10 mouse cellular contexts compared by ENCODE assay signal in genomic region chr13:101753639-101754038, GRCm38 (mm10). TPM values are rescaled to one million over a fixed set of nuclear protein-coding genes. Genes with fewer than 3 reads are reported as not detected.
A peak's percentile ranks its signal among the peaks of the same experiment; 100 is the strongest.
DNase-seq lines count a peak whose midpoint lies in the region; ATAC-seq and TF ChIP-seq lines count a peak whose summit lies in the region.
"Had no signal": no experiment of that assay in that cellular context is flagged by ENCODE, and none has a peak within 500 bp of the region (broad histone marks: within the 10 kb centered on the region; RNA-seq: fewer than 3 reads in every experiment).

No protein-coding gene starts in this region.

- H3K9me3 ChIP-seq in kidney, embryonic 14.5 days (ENCODE audit: control insufficient read depth, low read length): no peaks in the 10 kb centered on the region
- H3K9me3 ChIP-seq in intestine, embryonic 14.5 days (ENCODE audit: control insufficient read depth, low read length): no peaks in the 10 kb centered on the region
- no peaks in the 10 kb centered on the region for H3K9me3 ChIP-seq in liver, embryonic 14.5 days (ENCODE audit: control insufficient read depth, low read length)
- H3K9me3 ChIP-seq in midbrain, embryonic 15.5 days: no peaks in the 10 kb centered on the region
- H3K9me3 ChIP-seq: limb, embryonic 10.5 days had no signal

- H3ac ChIP-seq in myocyte (ENCODE audit: control insufficient read depth, insufficient read length): no peak overlapping the region

- H3K36me3 ChIP-seq in kidney, embryonic 14.5 days (ENCODE audit: control insufficient read depth, insufficient read depth, low read length): peaks cover 20% of the 10 kb centered on the region; the same call in 1 of the 2 replicates
- H3K36me3 ChIP-seq in intestine, embryonic 14.5 days (ENCODE audit: control insufficient read depth, insufficient read depth, low read length): peaks cover 29% of the 10 kb centered on the region
- H3K36me3 ChIP-seq in liver, embryonic 14.5 days (replicated peaks; ENCODE audit: control insufficient read depth, insufficient read depth, low read depth): peaks cover 8% of the 10 kb centered on the region
- peaks cover 29% of the 10 kb centered on the region for H3K36me3 ChIP-seq in myocyte (ENCODE audit: control insufficient read depth, insufficient read depth)
- peaks cover 10% of the 10 kb centered on the region; the same call in 1 of the 2 replicates for H3K36me3 ChIP-seq in midbrain, embryonic 15.5 days (replicated peaks)

- peaks cover 97% of the 10 kb centered on the region for H3K79me2 ChIP-seq in myocyte (ENCODE audit: control insufficient read depth, insufficient read depth)

- H3K27me3 ChIP-seq in kidney, embryonic 14.5 days (ENCODE audit: control insufficient read depth, insufficient read depth, low read length): no peaks in the 10 kb centered on the region
- H3K27me3 ChIP-seq in intestine, embryonic 14.5 days (replicated peaks; ENCODE audit: control insufficient read depth, insufficient read depth, low read length): no peaks in the 10 kb centered on the region
- no peaks in the 10 kb centered on the region for H3K27me3 ChIP-seq in liver, embryonic 14.5 days (ENCODE audit: control insufficient read depth, insufficient read depth, low read length)
- H3K27me3 ChIP-seq in myocyte (ENCODE audit: control insufficient read depth, insufficient read depth, insufficient read length): no peaks in the 10 kb centered on the region
- no peaks in the 10 kb centered on the region for H3K27me3 ChIP-seq in midbrain, embryonic 15.5 days (replicated peaks)

- no peak overlapping the region for H3K4me3 ChIP-seq in kidney, embryonic 14.5 days (ENCODE audit: low read length)
- H3K4me3 ChIP-seq in intestine, embryonic 14.5 days (ENCODE audit: low read depth, low read length): no peak overlapping the region
- H3K4me3 ChIP-seq in liver, embryonic 14.5 days (ENCODE audit: insufficient read depth in 1 of 2, low read depth in 2 of 2, low read length in 2 of 2): no peak overlapping the region
- H3K4me3 ChIP-seq in myocyte: no peak overlapping the region
- no peak overlapping the region for H3K4me3 ChIP-seq in midbrain, embryonic 15.5 days
- H3K4me3 ChIP-seq: limb, embryonic 10.5 days had no signal

- no peak for TF ChIP-seq POLR2A in myocyte (IDR thresholded peaks at IDR 0.05; ENCODE audit: insufficient read length, low read depth)

- TF ChIP-seq EP300 in liver, embryonic 14.5 days (IDR thresholded peaks at IDR 0.05; ENCODE audit: low read depth): peak; percentile 45; the same call in 1 of the 2 replicates

- no peak overlapping the region for H3K4me2 ChIP-seq in kidney, embryonic 14.5 days (replicated peaks; ENCODE audit: low read depth, low read length)
- H3K4me2 ChIP-seq in intestine, embryonic 14.5 days (ENCODE audit: low read length): no peak overlapping the region
- H3K4me2 ChIP-seq in liver, embryonic 14.5 days (ENCODE audit: low read depth): no peak overlapping the region
- H3K4me2 ChIP-seq in myocyte (ENCODE audit: low read depth): peak overlapping the region; percentile 8
- H3K4me2 ChIP-seq in midbrain, embryonic 15.5 days: no peak overlapping the region

- DNase-seq in kidney, adult 9 months: no peak
- DNase-seq in intestine, embryonic 14.5 days (ENCODE audit: low spot score): peak; percentile 66
- DNase-seq in liver, embryonic 14.5 days (ENCODE audit: low read depth in 3 of 3, low spot score in 3 of 3): no peak
- DNase-seq: thymus, adult 2 months had no signal

- WGBS in kidney, embryonic 14.5 days: 57% methylated on average over 6 of the region's 6 CpGs
- WGBS in intestine, embryonic 14.5 days: 60% methylated on average over 6 of the region's 6 CpGs
- WGBS in liver, embryonic 14.5 days (ENCODE audit: insufficient replicate concordance): 53% methylated on average over 6 of the region's 6 CpGs
- WGBS in midbrain, embryonic 15.5 days: 76% methylated on average over 6 of the region's 6 CpGs

- H3K27ac ChIP-seq in kidney, embryonic 14.5 days (ENCODE audit: low read depth, low read length): no peak overlapping the region
- H3K27ac ChIP-seq in intestine, embryonic 14.5 days (ENCODE audit: low read depth): peak overlapping the region; percentile 51; the same call in 1 of the 2 replicates
- H3K27ac ChIP-seq in liver, embryonic 14.5 days: no peak overlapping the region
- no peak overlapping the region for H3K27ac ChIP-seq in midbrain, embryonic 15.5 days
- H3K27ac ChIP-seq: limb, embryonic 10.5 days had no signal

- peaks cover 31% of the 10 kb centered on the region for H3K4me1 ChIP-seq in kidney, embryonic 14.5 days (ENCODE audit: control insufficient read depth, insufficient read depth, low read length)
- peaks cover 31% of the 10 kb centered on the region for H3K4me1 ChIP-seq in intestine, embryonic 14.5 days (replicated peaks; ENCODE audit: control insufficient read depth, insufficient read depth, low read length)
- peaks cover 9 to 20% of the 10 kb centered on the region in 2 experiments; a peak in 3 of 4 replicates for H3K4me1 ChIP-seq in liver, embryonic 14.5 days (replicated peaks; ENCODE audit: control insufficient read depth in 2 of 2, insufficient read depth in 2 of 2, low read length in 1 of 2)
- peaks cover 11% of the 10 kb centered on the region; the same call in 1 of the 2 replicates for H3K4me1 ChIP-seq in midbrain, embryonic 15.5 days

- H3K9ac ChIP-seq in kidney, embryonic 14.5 days (ENCODE audit: low read depth, low read length): no peak overlapping the region
- H3K9ac ChIP-seq in intestine, embryonic 14.5 days (ENCODE audit: low read length): no peak overlapping the region
- no peak overlapping the region; the same call in 1 of the 2 replicates for H3K9ac ChIP-seq in liver, embryonic 14.5 days (replicated peaks)
- no peak overlapping the region for H3K9ac ChIP-seq in midbrain, embryonic 15.5 days

- no peak for TF ChIP-seq CTCF in liver, embryonic 14.5 days (IDR thresholded peaks at IDR 0.05; ENCODE audit: low read depth)

- peak; percentile 79; the same call in 1 of the 2 replicates for ATAC-seq in kidney, embryonic 14.5 days (ENCODE audit: low FRiP score, low TSS enrichment)
- peak; percentile 94 for ATAC-seq in intestine, embryonic 14.5 days (replicated peaks; ENCODE audit: low FRiP score, low TSS enrichment, low read depth)
- peak; percentile 68 for ATAC-seq in liver, embryonic 14.5 days (ENCODE audit: insufficient read depth)
- ATAC-seq in frontal cortex, adult (ENCODE audit: low TSS enrichment): no peak; the same call in 1 of the 2 replicates
- ATAC-seq in midbrain, embryonic 15.5 days (replicated peaks): no peak; the same call in 1 of the 2 replicates
- ATAC-seq: forebrain, embryonic 16.5 days had no signal

TF ChIP-seq in myocyte, 11 proteins besides CTCF, POLR2A, EP300 and RAD21:
- TF ChIP-seq SRF (IDR thresholded peaks at IDR 0.05; ENCODE audit: control insufficient read depth, insufficient read length, low read depth) (no peak), MYOD1 (IDR thresholded peaks at IDR 0.05; ENCODE audit: control insufficient read depth in 1 of 3, insufficient read length in 2 of 3, low read depth in 2 of 3) (peak in 1 of 3 experiments; percentile 58), TCF12 (IDR thresholded peaks at IDR 0.05; ENCODE audit: insufficient read depth, poor library complexity, severe bottlenecking) (no peak), POLR2AphosphoS2 (IDR thresholded peaks at IDR 0.05; ENCODE audit: insufficient read length, low read depth) (no peak), MYOG (IDR thresholded peaks at IDR 0.05; ENCODE audit: control insufficient read depth in 1 of 3, insufficient read depth in 1 of 3, insufficient read length in 2 of 3, low read depth in 2 of 3) (peak in 1 of 3 experiments; percentile 70)

RNA-seq across cellular contexts. Expression of gene Pik3r1, which starts 14.4 kb away (rescaled TPM):
- polyA plus RNA-seq in kidney, embryonic 14.5 days (2014; fragmentation: Nextera tagmentation; extraction: Ambion mirVana): 34.9 and 63.2 TPM in 2 replicates
- 52.6 and 57.4 TPM in 2 replicates for polyA plus RNA-seq in intestine, embryonic 14.5 days (2014; fragmentation: Nextera tagmentation; extraction: Ambion mirVana)
- 6.6 and 10.3 TPM in 2 replicates for polyA plus RNA-seq in liver, embryonic 14.5 days (2012; rRNA removed)
- polyA plus RNA-seq in liver, embryonic 14.5 days (2014; fragmentation: Nextera tagmentation; extraction: Ambion mirVana): 23.7 and 25.5 TPM in 2 replicates
- polyA plus RNA-seq in myocyte (2012; fragmentation: generic; extraction: Trizol): 6.8 TPM
- 42.2 and 48.8 TPM in 2 replicates for polyA plus RNA-seq in midbrain, embryonic 15.5 days (2015; fragmentation: Nextera tagmentation; extraction: Ambion mirVana)

Comparison
In these comparisons a context has a peak if more than half of its experiments do, and no peak if none do; other contexts are left out.
1. ATAC-seq: peak in kidney, embryonic 14.5 days (single experiment), intestine, embryonic 14.5 days (single experiment) and liver, embryonic 14.5 days (single experiment); none in frontal cortex, adult (single experiment) and midbrain, embryonic 15.5 days (single experiment).